Mouse (Mus musculus) neural tube, embryonic 14.5 days (tissue): ENCODE data around the gene Tceanc2. TPM values are rescaled to one million over a fixed set of nuclear protein-coding genes. Genes with fewer than 3 reads are reported as not detected.
"Not testable (repeated sequence)": the region's sequence is repeated elsewhere in the genome, so short reads cannot be mapped to it uniquely, and the experiment has no call there.

Source experiments
- ATAC-seq: fragments of 200-750 bp; cut with Nextera tagmentation; 2 replicates; pipeline ENCODE4 v1.8.0; 2017; ENCODE audit warnings: low read depth, mild to moderate bottlenecking, moderate TSS enrichment, moderate library complexity
- H3K27ac ChIP-seq: fragments of 300-500 bp; sonication (generic); 2 replicates; pipeline ENCODE4 v1.5.1; 2014; ENCODE audit warnings: low read depth, mild to moderate bottlenecking, control low read depth, low read length, moderate library complexity, mixed read lengths
- H3K27me3 ChIP-seq: fragments of 300-500 bp; sonication (generic); 2 replicates; pipeline ENCODE4 v1.6.1; 2014; ENCODE audit warnings: low read length; ENCODE audit not compliant: control insufficient read depth, insufficient read depth
- H3K36me3 ChIP-seq: fragments of 300-500 bp; sonication (generic); 2 replicates; pipeline ENCODE4 v1.6.1; 2014; ENCODE audit warnings: low read length, mixed read lengths; ENCODE audit not compliant: control insufficient read depth, insufficient read depth
- H3K4me1 ChIP-seq: fragments of 300-500 bp; sonication (generic); 2 replicates; pipeline ENCODE4 v1.6.1; 2014; ENCODE audit warnings: low read length; ENCODE audit not compliant: control insufficient read depth, insufficient read depth
- H3K4me2 ChIP-seq: fragments of 300-500 bp; sonication (generic); 2 replicates; pipeline ENCODE4 v1.6.1; 2014; ENCODE audit warnings: mild to moderate bottlenecking, low read depth, low read length, control low read depth
- H3K4me3 ChIP-seq: fragments of 300-500 bp; sonication (generic); 2 replicates; pipeline ENCODE4 v1.5.1; 2014; ENCODE audit warnings: low read depth, low read length, control low read depth, mixed read lengths
- H3K9ac ChIP-seq: fragments of 300-500 bp; sonication (generic); replicated peaks from 2 replicates; pipeline ENCODE4 v1.6.1; 2014; ENCODE audit warnings: low read depth, mild to moderate bottlenecking, control low read depth, low read length, mixed read lengths
- H3K9me3 ChIP-seq: fragments of 300-500 bp; sonication (generic); 2 replicates; pipeline ENCODE4 v1.6.1; 2016; ENCODE audit warnings: low read length; ENCODE audit not compliant: control insufficient read depth
- WGBS: fragments of 180-500 bp; shearing (Covaris S2); extraction: QIAGEN DNeasy Blood & Tissue Kit; methylation state at CpG from one replicate; pipeline ENCODE4 v1.1.7; 2014; 5-methylcytosine and 5-hydroxymethylcytosine counted together
- polyA plus RNA-seq: library from polyadenylated mRNA; unstranded; fragments of >200 nt; fragmentation: Nextera tagmentation; extraction: Ambion mirVana; gene quantifications from 2 replicates; pipeline ENCODE4 v1.2.1, GENCODE M21; 2014

Gene Tceanc2
- polyA plus RNA-seq, 1 experiment from 2014 or later: 56.4 TPM

DNA sequence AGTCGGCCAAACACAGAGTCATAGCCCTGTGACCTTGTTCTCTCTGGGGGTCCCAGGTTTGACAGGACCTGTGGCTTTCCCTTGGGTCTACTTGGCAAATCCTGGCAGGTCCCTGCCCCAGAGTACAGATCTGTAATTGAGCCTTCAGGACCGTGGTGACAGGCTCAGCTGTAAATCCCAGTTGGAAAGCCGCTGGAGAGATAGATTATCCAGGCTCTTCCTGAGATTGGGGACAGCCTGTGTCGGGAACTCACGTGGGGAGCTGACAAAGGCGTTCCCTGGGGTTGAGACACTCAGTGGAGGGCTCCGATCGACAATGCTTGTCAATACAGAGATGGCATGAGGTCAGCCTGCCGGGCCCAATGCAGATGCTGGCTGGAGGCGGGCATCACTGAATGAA, 52.5 kb downstream of the Tceanc2 start:
- no peak overlapping the region for H3K27ac ChIP-seq

DNA sequence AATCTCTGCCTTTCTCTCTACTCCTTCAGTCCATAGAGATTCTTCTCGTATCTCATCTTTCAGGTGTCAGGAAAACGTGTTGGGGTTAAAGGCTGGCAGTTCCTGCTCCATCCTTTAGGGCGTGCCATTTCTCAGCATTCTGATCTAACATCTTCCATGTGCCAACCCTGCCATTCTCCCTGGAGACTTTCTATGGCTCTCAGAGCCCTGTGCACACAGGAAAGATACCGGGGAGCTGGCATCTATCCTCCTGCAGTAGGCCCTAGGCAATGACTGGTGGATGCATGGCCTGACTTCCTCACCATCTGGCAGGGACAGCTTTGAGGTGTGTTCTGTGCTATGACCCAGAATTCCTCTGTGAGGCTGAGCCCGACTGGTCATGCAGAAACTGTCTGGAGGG, 53.8 kb downstream of the Tceanc2 start:
- H3K27me3 ChIP-seq: no peaks in the 10 kb centered on the region
- ATAC-seq: no peak
- 53% methylated on average over 5 of the region's 5 CpGs for WGBS
- no peaks in the 10 kb centered on the region for H3K9me3 ChIP-seq
- no peak overlapping the region for H3K4me2 ChIP-seq
- H3K4me1 ChIP-seq: peaks cover 6% of the 10 kb centered on the region; the same call in 1 of the 2 replicates
- no peak overlapping the region for H3K9ac ChIP-seq
- no peaks in the 10 kb centered on the region for H3K36me3 ChIP-seq
- H3K4me3 ChIP-seq: no peak overlapping the region
- no peak overlapping the region for H3K27ac ChIP-seq

More for the DNA sequence above, 52.5 kb downstream of the Tceanc2 start:
- Histone ChIP-seq H3K27me3 (no peaks in the 10 kb centered on the region), H3K9ac (no peak overlapping the region), H3K4me2 (no peak overlapping the region), H3K4me1 (peaks cover 6% of the 10 kb centered on the region; the same call in 1 of the 2 replicates), H3K9me3 (no peaks in the 10 kb centered on the region), H3K36me3 (no peaks in the 10 kb centered on the region), H3K4me3 (no peak overlapping the region)
- ATAC-seq: no peak
- WGBS: 14% methylated on average over 10 of the region's 10 CpGs

DNA sequence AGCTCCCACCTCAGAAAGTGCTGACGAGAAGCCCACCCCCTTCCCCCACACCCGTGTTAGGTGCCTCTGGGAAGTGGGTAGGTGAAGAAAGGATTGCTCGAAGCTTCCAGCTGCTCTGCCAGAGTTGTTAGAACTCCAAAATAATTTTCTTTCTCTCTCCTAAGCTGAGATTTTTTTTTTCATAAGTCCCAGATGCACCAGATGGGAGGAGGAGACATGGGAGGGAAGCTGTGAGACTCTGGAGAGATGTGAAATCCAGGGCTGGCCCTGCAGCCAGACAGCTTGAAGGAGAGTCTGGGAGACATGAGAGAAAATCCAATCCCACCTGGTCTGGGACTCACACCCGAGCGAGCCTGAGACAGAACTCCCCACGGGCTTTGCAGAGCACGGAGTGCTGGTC, 54.5 kb downstream of the Tceanc2 start:
- WGBS: 80% methylated on average over 7 of the region's 7 CpGs
- ATAC-seq: no peak
- Histone ChIP-seq H3K4me3 (no peak overlapping the region), H3K4me1 (peaks cover 6% of the 10 kb centered on the region; the same call in 1 of the 2 replicates), H3K27me3 (no peaks in the 10 kb centered on the region), H3K36me3 (no peaks in the 10 kb centered on the region), H3K9me3 (no peaks in the 10 kb centered on the region), H3K9ac (no peak overlapping the region), H3K4me2 (no peak overlapping the region), H3K27ac (no peak overlapping the region)

DNA sequence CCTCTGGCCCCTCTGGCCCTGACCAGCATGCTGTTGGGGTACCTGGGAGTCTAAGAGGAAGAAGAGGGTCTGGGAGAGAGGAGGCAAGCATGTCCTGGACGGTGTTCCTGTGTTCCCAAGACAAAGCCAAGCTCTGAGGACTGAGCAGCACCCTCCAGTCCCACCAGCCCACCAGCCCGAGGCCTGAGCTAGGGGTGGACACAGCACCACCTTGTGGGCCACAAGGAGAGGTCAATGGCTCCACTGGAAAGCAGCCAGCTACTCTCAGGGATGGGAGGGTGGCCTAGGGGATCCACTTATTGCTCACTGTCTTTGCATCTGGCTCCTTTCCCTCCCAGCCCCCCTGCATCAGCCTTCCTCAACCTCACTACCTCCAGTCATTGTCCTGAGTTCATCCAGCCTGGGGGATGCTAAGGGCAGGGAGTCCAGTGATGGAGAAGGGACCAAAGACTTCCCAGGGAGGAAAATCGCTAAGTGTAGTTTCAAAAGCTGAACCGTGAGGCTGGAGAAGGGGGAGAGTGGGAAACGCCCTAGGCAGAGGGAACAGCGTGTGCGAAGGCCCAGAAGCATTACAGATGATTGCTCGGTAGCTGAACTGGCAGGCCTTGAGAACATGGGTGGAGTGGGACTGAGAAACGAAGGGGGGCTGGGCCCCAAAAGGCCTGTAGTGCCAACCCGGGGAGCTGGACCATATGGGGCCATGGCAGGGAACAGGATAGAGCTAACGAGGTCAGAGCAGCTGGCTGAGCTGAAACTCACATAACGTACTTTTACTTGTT, 57.6 kb downstream of the Tceanc2 start:
- H3K4me1 ChIP-seq: peaks cover 6% of the 10 kb centered on the region; the same call in 1 of the 2 replicates
- no peak overlapping the region for H3K4me2 ChIP-seq
- peak; percentile 69 for ATAC-seq
- no peak overlapping the region for H3K27ac ChIP-seq
- no peak overlapping the region for H3K9ac ChIP-seq
- no peaks in the 10 kb centered on the region for H3K9me3 ChIP-seq
- H3K36me3 ChIP-seq: no peaks in the 10 kb centered on the region
- no peaks in the 10 kb centered on the region for H3K27me3 ChIP-seq
- WGBS: 39% methylated on average over 12 of the region's 12 CpGs
- no peak overlapping the region for H3K4me3 ChIP-seq

DNA sequence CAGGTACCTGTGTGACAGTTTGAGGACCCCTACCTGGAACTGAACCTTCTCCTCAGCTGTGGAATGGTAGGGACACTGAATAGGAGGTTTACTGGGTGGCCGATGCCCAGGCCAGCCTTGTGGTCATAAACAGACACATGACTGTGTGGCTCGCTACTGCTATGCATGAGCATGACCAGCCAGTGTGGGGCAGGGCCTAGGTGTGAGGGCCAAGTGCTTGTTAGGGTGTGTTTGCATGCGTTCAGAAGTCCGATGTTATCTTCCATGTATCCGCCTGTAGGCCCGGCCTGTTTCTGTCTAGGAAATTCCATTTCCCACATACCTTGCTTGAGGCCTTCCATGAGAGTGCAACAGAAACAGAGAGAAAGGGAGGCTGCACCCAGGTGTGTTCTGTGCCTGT, 58.2 kb downstream of the Tceanc2 start:
- Histone ChIP-seq H3K4me2 (no peak overlapping the region), H3K9ac (no peak overlapping the region), H3K9me3 (no peaks in the 10 kb centered on the region), H3K4me3 (no peak overlapping the region), H3K27ac (no peak overlapping the region), H3K36me3 (no peaks in the 10 kb centered on the region), H3K27me3 (no peaks in the 10 kb centered on the region), H3K4me1 (peaks cover 6% of the 10 kb centered on the region; the same call in 1 of the 2 replicates)
- WGBS: 96% methylated on average over 6 of the region's 6 CpGs
- ATAC-seq: no peak

DNA sequence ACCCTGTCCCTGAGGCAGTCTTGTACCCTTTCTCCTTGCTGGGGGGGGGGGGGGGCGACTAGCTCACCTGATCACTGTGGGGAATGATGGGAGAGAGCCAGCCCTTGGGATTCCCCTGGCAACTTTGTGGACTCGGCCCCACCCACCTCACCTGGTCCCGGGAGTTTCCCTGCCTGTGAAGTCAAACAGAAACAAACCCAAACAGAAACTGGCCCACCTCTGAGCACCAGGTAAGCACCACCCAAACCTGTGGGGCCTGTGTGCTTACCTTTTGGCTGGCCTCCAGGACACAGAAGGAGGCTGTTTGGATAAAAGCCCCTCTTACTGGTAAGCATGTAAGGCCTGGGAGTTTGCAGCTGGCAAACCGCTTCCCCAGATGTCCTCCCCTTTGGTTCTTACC, 59.9 kb downstream of the Tceanc2 start:
- ATAC-seq: no peak
- Histone ChIP-seq H3K4me3 (no peak overlapping the region), H3K9me3 (no peaks in the 10 kb centered on the region), H3K4me1 (peaks cover 6% of the 10 kb centered on the region; the same call in 1 of the 2 replicates), H3K27ac (no peak overlapping the region), H3K36me3 (no peaks in the 10 kb centered on the region), H3K27me3 (no peaks in the 10 kb centered on the region), H3K9ac (no peak overlapping the region), H3K4me2 (no peak overlapping the region)
- WGBS: 86% methylated on average over 3 of the region's 4 CpGs

DNA sequence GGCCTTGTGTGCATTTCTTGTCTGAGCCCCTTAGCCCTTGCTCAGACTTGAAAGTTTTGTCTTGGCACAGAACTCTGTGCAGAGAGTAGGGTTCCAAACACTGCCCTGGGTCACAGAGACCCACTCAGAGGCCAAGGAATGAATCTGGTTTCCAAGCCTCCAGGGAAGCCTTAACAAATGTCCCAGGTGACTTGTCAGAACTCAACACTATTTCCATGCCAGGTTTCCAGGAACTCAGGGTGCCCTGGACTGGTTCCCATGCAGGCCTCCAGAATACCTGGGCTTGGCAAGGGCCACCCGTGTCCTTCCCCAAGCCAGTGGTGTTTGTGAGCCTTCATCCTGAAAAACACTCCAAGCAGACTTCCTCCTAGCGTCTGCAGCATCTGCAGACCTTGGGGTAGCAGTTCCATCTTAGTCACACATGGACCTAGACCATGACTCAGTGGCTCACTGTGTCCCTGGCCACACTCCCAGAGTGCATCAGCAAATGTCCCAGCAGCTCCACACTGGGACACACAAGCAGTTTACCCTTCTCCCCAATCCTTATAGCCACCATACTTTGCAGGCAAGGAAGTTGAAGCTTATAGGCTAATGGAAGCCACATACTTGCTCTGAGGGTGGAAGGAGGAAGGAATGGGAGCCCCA, 61.1 kb downstream of the Tceanc2 start:
- WGBS: 77% methylated on average over 2 of the region's 2 CpGs
- Histone ChIP-seq H3K9ac (no peak overlapping the region), H3K27me3 (no peaks in the 10 kb centered on the region), H3K36me3 (no peaks in the 10 kb centered on the region), H3K4me1 (peaks cover 6% of the 10 kb centered on the region; the same call in 1 of the 2 replicates), H3K27ac (no peak overlapping the region), H3K4me2 (no peak overlapping the region), H3K4me3 (no peak overlapping the region), H3K9me3 (no peaks in the 10 kb centered on the region)
- ATAC-seq: no peak

DNA sequence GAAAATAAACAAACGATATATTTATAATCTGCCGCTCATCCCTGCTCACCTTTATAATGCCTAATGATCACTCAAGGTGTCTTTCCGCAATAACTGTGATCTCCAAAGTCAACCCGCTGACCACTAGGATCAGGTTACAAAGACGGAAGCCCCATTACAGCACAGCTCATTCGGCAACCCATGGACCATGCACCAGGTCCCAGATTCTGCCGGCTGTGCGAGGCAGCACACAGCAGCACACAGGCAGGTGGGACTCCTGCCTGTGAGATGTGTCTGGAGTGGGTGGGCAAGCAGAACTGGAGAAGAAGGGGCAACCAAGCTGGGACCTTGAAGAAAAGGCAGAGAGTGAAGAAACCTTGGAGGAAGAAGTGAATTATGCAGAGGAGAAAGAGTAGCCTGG, 64.6 kb downstream of the Tceanc2 start:
- no peak overlapping the region for H3K27ac ChIP-seq
- WGBS: 48% methylated on average over 8 of the region's 8 CpGs

DNA sequence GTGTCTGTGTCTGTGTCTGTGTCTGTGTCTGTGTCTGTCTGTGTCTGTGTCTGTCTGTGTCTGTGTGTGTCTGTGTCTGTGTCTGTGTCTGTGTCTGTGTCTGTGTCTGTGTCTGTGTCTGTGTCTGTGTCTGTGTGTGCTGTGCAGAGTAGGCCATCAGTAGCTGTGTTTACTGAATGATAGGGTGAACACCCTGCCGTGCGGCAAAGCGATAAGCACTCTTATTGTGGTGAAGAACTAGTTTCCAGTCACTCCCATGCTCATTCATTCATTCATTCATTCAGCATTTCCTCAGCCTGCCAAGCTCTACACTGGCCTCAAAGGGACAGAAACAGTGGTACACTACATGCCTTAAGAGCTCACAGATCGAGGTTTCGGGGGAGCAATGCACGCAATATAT, 69.7 kb downstream of the Tceanc2 start:
- not testable (repeated sequence) for H3K4me3 ChIP-seq, H3K4me1 ChIP-seq, H3K27ac ChIP-seq, H3K4me2 ChIP-seq, H3K36me3 ChIP-seq, ATAC-seq, H3K9me3 ChIP-seq, H3K27me3 ChIP-seq, H3K9ac ChIP-seq
- 93% methylated on average over 6 of the region's 6 CpGs for WGBS

More for the DNA sequence above, 64.6 kb downstream of the Tceanc2 start:
- Histone ChIP-seq H3K4me2 (no peak overlapping the region), H3K4me3 (no peak overlapping the region), H3K9ac (no peak overlapping the region), H3K36me3 (no peaks in the 10 kb centered on the region), H3K27me3 (no peaks in the 10 kb centered on the region), H3K4me1 (no peaks in the 10 kb centered on the region), H3K9me3 (no peaks in the 10 kb centered on the region)
- ATAC-seq: no peak
